Mouse (Mus musculus): ENCODE data around the gene Pcdh10. TPM values are rescaled to one million over a fixed set of nuclear protein-coding genes. Genes with fewer than 3 reads are reported as not detected.
A peak's percentile ranks its signal among the peaks of the same experiment; 100 is the strongest.

Gene Pcdh10
- polyA plus RNA-seq (2015; fragmentation: Nextera tagmentation; extraction: Ambion mirVana) = 6.9 and 7.2 TPM in 2 replicates

DNA sequence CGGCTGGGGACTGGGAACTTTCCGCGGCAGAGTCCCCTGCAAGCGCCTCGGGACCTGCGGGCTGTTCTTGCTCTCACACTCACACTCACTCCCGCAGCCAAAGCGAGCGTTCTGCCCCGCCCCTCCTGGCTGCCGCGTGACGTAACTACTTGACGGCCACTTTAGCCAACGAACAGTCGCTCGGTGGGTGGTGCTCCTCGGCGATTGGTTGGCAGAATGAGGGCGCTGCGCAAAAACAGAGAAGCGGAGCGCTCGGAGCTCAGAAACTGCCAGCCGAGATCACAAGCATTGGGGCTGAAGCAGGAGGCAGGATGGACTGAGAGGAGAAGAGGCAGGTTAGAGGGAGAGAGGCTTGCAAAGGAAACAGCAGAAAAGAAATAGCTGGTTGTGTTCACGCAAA, at the start of gene Pcdh10:
Gene Pcdh10 (plus strand): TSS at position 254 of the 400 bp plus-strand sequence.
- WGBS = under 1% methylated on average over 26 of the region's 26 CpGs
- Histone ChIP-seq H3K4me3 (peak within 1 kb of the TSS; percentile 65), H3K4me2 (replicated peaks) (peak within 1 kb of the TSS; percentile 98), H3K9ac (peak within 1 kb of the TSS; percentile 74), H3K27me3 (peaks cover 37% of the 10 kb centered on the region), H3K4me1 (peaks cover 32% of the 10 kb centered on the region), H3K27ac (peak within 1 kb of the TSS; percentile 40; the same call in 1 of the 2 replicates), H3K9me3 (no peaks in the 10 kb centered on the region), H3K36me3 (no peaks in the 10 kb centered on the region)
- ATAC-seq (ENCODE audit: low FRiP score, low read depth) = peak; percentile 86

DNA sequence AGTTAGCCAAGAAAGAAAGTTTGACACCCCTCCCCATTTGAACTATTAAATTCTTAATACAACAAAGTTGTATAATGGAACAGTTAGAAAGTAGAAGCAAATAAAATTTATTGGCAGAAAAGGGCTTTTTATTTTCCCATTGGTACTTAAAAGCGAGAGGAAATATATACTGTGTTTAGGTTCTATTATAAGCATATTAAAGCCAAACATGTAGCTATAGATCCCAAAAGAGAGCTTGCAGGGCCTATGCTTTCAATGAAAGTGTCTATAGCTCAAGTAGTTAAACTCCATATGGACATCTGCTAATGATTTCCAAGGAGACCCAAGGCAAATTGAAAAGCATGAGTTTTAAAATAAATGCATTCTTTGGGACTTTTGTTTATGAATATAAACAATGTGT, 22.3 kb upstream of the Pcdh10 start:
- H3K9ac ChIP-seq = no peak overlapping the region
- H3K27me3 ChIP-seq = no peaks in the 10 kb centered on the region
- no peak overlapping the region for H3K4me2 ChIP-seq (replicated peaks)
- no peaks in the 10 kb centered on the region for H3K9me3 ChIP-seq
- WGBS = 27% methylated on average over 1 of the region's 1 CpGs
- H3K27ac ChIP-seq = no peak overlapping the region; the same call in 1 of the 2 replicates
- H3K4me1 ChIP-seq = peaks cover 14% of the 10 kb centered on the region; the same call in 1 of the 2 replicates
- peak; percentile 92 for ATAC-seq (ENCODE audit: low FRiP score, low read depth)
- no peaks in the 10 kb centered on the region; the same call in none of the 2 replicates for H3K36me3 ChIP-seq
- H3K4me3 ChIP-seq = no peak overlapping the region

DNA sequence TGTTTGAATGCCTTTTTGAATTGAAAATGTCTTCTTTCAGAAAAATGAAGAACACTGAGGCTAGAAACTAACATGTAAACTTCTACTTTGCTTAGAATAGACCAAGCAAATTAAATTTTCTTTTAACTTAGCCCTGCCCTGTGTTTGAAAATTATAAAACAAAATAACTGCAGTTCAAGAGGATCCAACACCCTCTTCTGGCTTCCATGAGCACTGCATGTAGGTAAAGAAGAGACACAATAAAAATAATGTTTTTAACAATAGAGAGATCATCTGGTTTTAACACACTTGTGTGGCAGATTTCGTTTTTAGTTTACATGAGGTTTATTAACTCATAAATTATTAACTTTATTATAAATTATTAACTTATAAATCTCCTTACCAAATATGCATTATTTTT, 9.2 kb upstream of the Pcdh10 start:
- WGBS = 61% methylated on average over 1 of the region's 1 CpGs
- no peak overlapping the region for H3K4me2 ChIP-seq (replicated peaks)
- no peaks in the 10 kb centered on the region for H3K4me1 ChIP-seq
- H3K27me3 ChIP-seq = no peaks in the 10 kb centered on the region
- H3K9ac ChIP-seq = no peak overlapping the region
- H3K27ac ChIP-seq = no peak overlapping the region
- no peaks in the 10 kb centered on the region for H3K36me3 ChIP-seq
- H3K9me3 ChIP-seq = no peaks in the 10 kb centered on the region
- ATAC-seq (ENCODE audit: low FRiP score, low read depth) = no peak
- H3K4me3 ChIP-seq = no peak overlapping the region

DNA sequence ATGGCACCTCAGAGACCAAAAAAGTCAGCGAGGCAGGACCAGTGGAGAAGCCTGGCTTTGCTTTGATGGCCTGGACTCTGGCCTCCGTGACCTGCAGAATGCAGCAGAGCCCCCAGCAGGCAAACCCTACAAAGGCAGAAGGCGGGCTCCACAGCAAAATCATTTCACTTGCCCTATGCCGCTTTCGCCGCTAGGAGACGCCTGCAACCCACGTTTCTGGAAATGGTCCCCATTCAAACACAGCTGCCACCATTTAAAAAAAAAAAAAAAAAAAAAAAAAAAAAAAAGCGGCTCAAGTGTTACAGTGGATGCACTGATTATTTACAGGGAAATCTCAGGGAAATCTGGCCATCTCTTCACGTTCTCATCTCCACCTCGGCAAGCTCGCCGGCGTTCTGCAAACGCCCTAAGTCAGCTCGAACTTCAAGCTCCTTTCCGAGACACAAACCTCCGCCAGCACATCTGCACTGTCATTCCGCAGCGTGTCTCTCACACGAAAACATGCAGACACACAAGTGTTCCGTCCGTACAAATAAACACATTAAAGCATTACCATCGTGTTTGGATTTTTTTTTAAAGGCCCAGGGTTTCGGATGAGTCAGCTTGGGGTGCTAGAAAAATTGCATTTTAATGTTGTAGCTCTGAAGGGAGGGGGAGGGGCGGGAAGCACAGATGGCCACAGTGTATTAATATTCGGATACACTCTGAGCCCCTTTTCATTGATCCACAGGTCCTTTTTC, 2.3 kb upstream of the Pcdh10 start:
- 0 out of 2 replicates have a peak, but pooled peaks have one; percentile 2 for ATAC-seq (ENCODE audit: low FRiP score, low read depth)
- Histone ChIP-seq H3K9ac (peak overlapping the region; percentile 74), H3K4me2 (replicated peaks) (peak overlapping the region; percentile 98), H3K36me3 (no peaks in the 10 kb centered on the region), H3K27me3 (peaks cover 23% of the 10 kb centered on the region), H3K9me3 (no peaks in the 10 kb centered on the region), H3K4me1 (peaks cover 26% of the 10 kb centered on the region), H3K27ac (peak overlapping the region; percentile 81; the same call in 1 of the 2 replicates), H3K4me3 (peak overlapping the region; percentile 65)
- under 1% methylated on average over 27 of the region's 27 CpGs for WGBS

DNA sequence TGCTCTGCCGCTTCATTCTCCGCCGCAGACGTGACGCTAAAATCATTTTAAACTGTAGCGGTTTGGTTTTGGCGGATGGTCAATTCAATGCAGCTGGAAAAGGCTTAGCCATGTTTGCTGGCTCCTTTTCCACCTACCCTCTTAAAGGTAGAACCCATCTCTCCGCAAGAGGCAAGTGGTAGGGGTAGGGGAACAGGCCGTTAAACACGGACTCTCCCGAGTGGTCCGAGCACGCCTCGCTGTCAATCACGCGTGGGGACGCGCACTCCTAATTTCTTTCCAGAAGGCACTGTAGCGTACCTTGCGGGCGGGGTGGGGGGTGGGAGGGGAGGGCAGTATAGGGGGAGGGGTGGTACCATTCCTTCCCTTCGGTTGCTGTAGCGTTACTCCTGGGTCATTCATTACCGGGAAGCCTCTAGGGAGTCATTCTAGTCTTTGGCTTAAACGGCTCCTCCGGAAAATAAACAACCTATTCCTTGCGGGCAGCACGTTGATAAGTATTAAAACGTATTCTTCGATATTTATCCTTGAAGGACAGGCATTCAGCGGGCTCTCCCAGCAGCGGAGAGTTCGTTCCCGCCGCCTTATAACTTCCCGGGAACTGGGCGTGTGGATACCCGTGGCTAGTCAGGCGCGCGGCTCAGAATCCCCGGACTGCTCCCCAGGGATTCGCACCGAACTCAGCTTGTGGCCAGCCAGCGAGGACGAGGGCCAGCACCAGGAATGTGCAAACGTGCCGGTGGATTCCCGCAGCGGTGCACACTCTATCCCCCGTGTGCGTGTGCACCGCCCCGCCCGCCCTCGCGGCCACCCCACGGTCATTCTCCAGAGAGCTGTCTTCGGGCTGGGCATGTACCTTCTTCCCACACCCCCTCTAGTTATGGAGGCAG, 1.5 kb upstream of the Pcdh10 start:
- peak; percentile 12; the same call in 1 of the 2 replicates for ATAC-seq (ENCODE audit: low FRiP score, low read depth)
- H3K27me3 ChIP-seq = peaks cover 31% of the 10 kb centered on the region
- H3K4me2 ChIP-seq (replicated peaks) = peak overlapping the region; percentile 98
- H3K36me3 ChIP-seq = no peaks in the 10 kb centered on the region
- H3K4me1 ChIP-seq = peaks cover 31% of the 10 kb centered on the region
- H3K9me3 ChIP-seq = no peaks in the 10 kb centered on the region
- WGBS = under 1% methylated on average over 59 of the region's 59 CpGs
- peak overlapping the region; percentile 74 for H3K9ac ChIP-seq
- peak overlapping the region; percentile 81 for H3K27ac ChIP-seq
- H3K4me3 ChIP-seq = peak overlapping the region; percentile 65

DNA sequence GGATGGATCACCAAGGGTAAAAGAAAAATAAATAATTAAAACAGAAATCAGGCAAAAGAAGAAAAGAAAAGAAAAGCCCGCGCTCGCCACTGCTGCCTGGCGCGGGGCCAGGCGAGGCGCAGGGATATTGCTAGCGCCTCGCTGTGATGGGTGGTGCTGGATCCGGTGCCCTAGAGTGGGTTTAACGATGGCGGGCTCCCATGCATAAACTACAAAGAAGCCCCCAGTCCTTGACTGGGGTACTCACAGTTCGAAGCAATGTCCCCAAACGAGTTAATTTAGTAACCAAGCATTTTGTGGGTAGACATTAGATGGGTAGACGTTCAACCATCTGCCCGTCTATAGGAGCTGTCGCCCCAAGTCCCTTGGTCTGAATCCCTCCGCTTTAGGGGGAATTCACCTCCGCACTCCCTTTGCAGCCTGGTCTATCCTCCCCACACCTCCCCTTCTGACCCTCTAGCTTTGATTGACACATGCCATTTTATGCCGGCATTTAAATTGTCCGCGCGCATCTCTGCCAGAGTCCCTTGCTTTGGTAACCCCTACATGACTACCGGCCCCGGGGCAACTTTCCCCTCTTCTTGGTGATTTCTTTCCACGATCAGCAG, 703 bp upstream of the Pcdh10 start:
- Histone ChIP-seq H3K4me2 (replicated peaks) (peak overlapping the region; percentile 98), H3K4me1 (peaks cover 32% of the 10 kb centered on the region), H3K4me3 (peak overlapping the region; percentile 65), H3K27ac (peak overlapping the region; percentile 81; the same call in 1 of the 2 replicates), H3K9ac (peak overlapping the region; percentile 74), H3K27me3 (peaks cover 35% of the 10 kb centered on the region), H3K36me3 (no peaks in the 10 kb centered on the region), H3K9me3 (no peaks in the 10 kb centered on the region)
- 0% methylated on average over 26 of the region's 26 CpGs for WGBS
- peak; percentile 18; the same call in 1 of the 2 replicates for ATAC-seq (ENCODE audit: low FRiP score, low read depth)

DNA sequence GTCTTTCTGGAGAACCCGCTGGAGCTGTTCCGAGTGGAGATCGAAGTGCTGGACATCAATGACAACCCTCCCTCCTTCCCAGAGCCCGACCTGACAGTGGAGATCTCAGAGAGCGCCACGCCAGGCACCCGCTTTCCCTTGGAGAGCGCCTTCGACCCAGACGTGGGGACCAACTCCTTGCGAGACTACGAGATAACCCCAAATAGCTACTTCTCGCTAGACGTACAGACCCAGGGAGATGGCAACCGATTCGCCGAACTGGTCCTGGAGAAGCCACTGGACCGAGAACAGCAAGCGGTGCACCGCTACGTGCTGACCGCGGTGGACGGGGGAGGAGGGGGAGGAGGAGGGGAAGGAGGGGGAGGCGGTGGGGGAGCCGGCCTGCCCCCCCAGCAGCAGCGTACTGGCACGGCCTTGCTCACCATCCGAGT, 1.4 kb downstream of the Pcdh10 start:
- Histone ChIP-seq H3K36me3 (no peaks in the 10 kb centered on the region), H3K4me1 (peaks cover 32% of the 10 kb centered on the region), H3K27me3 (peaks cover 37% of the 10 kb centered on the region), H3K4me3 (peak overlapping the region; percentile 65), H3K27ac (no peak overlapping the region), H3K9me3 (no peaks in the 10 kb centered on the region), H3K9ac (peak overlapping the region; percentile 70), H3K4me2 (replicated peaks) (peak overlapping the region; percentile 98)
- WGBS = 1% methylated on average over 28 of the region's 29 CpGs
- ATAC-seq (ENCODE audit: low FRiP score, low read depth) = no peak

DNA sequence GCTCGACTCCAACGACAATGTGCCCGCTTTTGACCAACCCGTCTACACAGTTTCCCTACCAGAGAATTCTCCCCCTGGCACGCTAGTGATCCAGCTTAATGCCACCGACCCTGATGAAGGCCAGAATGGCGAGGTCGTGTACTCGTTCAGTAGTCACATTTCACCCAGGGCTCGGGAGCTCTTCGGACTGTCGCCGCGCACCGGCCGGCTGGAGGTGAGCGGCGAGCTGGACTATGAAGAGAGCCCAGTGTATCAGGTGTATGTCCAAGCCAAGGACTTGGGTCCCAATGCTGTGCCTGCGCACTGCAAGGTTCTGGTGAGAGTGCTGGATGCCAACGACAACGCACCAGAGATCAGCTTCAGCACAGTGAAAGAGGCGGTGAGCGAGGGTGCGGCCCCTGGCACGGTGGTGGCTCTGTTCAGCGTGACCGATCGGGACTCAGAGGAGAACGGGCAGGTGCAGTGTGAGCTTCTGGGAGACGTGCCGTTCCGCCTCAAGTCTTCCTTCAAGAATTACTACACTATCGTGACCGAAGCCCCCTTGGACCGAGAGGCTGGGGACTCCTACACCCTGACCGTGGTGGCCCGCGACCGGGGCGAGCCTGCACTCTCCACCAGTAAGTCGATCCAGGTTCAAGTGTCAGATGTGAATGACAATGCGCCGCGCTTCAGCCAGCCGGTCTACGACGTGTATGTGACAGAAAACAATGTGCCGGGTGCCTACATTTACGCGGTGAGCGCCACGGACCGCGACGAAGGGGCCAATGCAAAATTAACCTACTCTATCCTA, 2.0 kb downstream of the Pcdh10 start:
- no peak for ATAC-seq (ENCODE audit: low FRiP score, low read depth)
- under 1% methylated on average over 55 of the region's 55 CpGs for whole genome bisulfite sequencing
- peak overlapping the region; percentile 70 for H3K9ac ChIP-seq
- peaks cover 35% of the 10 kb centered on the region for H3K27me3 ChIP-seq
- H3K36me3 ChIP-seq = no peaks in the 10 kb centered on the region
- H3K27ac ChIP-seq = no peak overlapping the region
- H3K4me3 ChIP-seq = peak overlapping the region; percentile 65
- H3K4me1 ChIP-seq = peaks cover 33% of the 10 kb centered on the region
- H3K9me3 ChIP-seq = no peaks in the 10 kb centered on the region
- H3K4me2 ChIP-seq (replicated peaks) = peak overlapping the region; percentile 98

DNA sequence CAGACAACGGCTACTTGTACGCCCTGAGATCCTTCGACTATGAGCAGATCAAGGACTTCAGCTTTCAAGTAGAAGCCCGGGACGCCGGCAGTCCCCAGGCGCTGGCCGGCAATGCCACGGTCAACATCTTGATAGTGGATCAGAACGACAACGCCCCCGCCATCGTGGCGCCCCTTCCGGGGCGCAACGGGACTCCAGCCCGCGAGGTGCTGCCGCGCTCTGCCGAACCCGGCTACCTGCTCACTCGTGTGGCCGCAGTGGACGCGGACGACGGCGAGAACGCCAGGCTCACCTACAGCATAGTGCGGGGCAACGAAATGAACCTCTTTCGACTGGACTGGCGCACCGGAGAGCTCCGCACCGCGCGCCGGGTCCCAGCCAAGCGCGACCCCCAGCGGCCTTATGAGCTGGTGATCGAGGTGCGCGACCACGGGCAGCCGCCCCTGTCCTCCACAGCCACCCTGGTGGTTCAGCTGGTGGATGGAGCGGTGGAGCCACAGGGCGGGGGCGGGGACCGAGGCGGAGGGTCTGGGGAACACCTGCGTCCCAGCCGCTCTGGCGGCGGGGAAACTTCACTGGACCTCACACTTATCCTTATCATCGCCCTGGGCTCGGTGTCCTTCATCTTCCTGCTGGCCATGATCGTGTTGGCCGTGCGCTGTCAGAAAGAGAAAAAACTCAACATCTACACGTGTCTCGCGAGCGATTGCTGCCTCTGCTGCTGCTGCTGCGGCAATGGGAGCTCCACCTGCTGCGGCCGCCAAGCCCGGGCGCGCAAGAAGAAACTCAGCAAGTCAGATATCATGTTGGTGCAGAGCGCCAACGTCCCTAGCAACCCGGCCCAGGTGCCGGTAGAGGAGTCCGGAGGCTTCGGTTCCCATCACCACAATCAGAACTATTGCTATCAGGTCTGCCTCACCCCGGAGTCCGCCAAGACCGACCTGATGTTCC, 2.9 kb downstream of the Pcdh10 start:
- WGBS = under 1% methylated on average over 82 of the region's 82 CpGs
- peaks cover 32% of the 10 kb centered on the region for H3K4me1 ChIP-seq
- no peak for ATAC-seq (ENCODE audit: low FRiP score, low read depth)
- peak overlapping the region; percentile 70 for H3K9ac ChIP-seq
- H3K9me3 ChIP-seq = no peaks in the 10 kb centered on the region
- no peaks in the 10 kb centered on the region for H3K36me3 ChIP-seq
- peak overlapping the region; percentile 65 for H3K4me3 ChIP-seq
- no peak overlapping the region for H3K27ac ChIP-seq
- H3K4me2 ChIP-seq (replicated peaks) = peak overlapping the region; percentile 98
- H3K27me3 ChIP-seq = peaks cover 34% of the 10 kb centered on the region

DNA sequence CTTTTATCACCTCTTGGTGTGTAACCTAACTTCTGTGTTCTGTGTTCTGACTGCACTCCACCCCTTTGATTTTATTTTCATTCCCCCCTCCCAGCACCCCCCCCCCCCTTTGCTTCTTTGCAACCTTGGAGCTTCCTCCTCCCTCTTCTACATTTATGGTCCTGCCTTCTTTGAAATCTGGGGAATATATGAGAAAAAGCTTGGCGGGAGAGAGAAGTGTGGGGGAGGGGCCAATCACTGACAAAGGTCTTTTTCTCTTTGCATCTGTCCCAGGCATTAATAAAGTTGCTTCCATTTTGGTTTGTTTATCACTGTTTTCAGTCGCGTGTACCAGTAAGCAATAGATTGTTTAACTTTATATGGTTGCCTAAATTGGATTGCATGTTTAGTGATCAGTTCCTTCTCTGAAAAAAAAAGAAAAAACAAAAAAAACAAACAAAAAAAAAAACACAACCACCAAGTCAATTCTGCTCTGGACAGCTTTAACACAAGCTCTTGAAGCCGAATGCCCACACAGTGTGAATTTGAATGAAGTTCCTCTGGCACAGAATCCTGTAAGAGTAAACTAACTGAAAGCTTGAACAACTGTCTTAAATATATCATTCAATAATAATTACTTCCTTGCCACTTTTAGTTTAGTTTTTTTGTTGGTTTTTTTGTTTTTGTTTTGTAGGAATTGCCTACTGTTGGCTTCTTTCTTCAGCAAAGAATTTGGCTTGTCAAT, 4.0 kb downstream of the Pcdh10 start:
- peak overlapping the region; percentile 65 for H3K4me3 ChIP-seq
- no peaks in the 10 kb centered on the region for H3K9me3 ChIP-seq
- H3K27me3 ChIP-seq = peaks cover 34% of the 10 kb centered on the region
- peaks cover 32% of the 10 kb centered on the region for H3K4me1 ChIP-seq
- H3K36me3 ChIP-seq = no peaks in the 10 kb centered on the region
- peak overlapping the region; percentile 98 for H3K4me2 ChIP-seq (replicated peaks)
- peak overlapping the region; percentile 70; the same call in 1 of the 2 replicates for H3K9ac ChIP-seq
- no peak overlapping the region for H3K27ac ChIP-seq
- WGBS = 20% methylated on average over 4 of the region's 4 CpGs
- ATAC-seq (ENCODE audit: low FRiP score, low read depth) = no peak
